Mouse (Mus musculus) neural tube, embryonic 12.5 days (tissue): ENCODE measurements around the gene Vpreb3. TPM values are rescaled to one million over a fixed set of nuclear protein-coding genes. Genes with fewer than 3 reads are reported as not detected.
"Not testable (repeated sequence)": the region's sequence is repeated elsewhere in the genome, so short reads cannot be mapped to it uniquely, and the experiment has no call there.

ENCODE experiments used
- ATAC-seq: fragments of 200-750 bp; cut with Nextera tagmentation; 2 replicates; pipeline ENCODE4 v1.8.0; 2017; ENCODE audit warnings: low read depth, mild to moderate bottlenecking, moderate TSS enrichment, moderate library complexity; ENCODE audit not compliant: low FRiP score
- H3K27ac ChIP-seq: fragments of 300-500 bp; sonication (generic); 2 replicates; pipeline ENCODE4 v1.5.1; 2016
- H3K27me3 ChIP-seq: fragments of 300-500 bp; sonication (generic); replicated peaks from 2 replicates; pipeline ENCODE4 v1.6.1; 2016; ENCODE audit warnings: mild to moderate bottlenecking
- H3K36me3 ChIP-seq: fragments of 300-500 bp; sonication (generic); 2 replicates; pipeline ENCODE4 v1.6.1; 2016; ENCODE audit warnings: mild to moderate bottlenecking
- H3K4me1 ChIP-seq: fragments of 300-500 bp; sonication (generic); 2 replicates; pipeline ENCODE4 v1.6.1; 2016
- H3K4me2 ChIP-seq: fragments of 300-500 bp; sonication (generic); replicated peaks from 2 replicates; pipeline ENCODE4 v1.6.1; 2016; ENCODE audit warnings: mild to moderate bottlenecking
- H3K4me3 ChIP-seq: fragments of 300-500 bp; sonication (generic); 2 replicates; pipeline ENCODE4 v1.5.1; 2016
- H3K9ac ChIP-seq: fragments of 300-500 bp; sonication (generic); 2 replicates; pipeline ENCODE4 v1.6.1; 2016; ENCODE audit warnings: mild to moderate bottlenecking
- H3K9me3 ChIP-seq: fragments of 300-500 bp; sonication (generic); 2 replicates; pipeline ENCODE4 v1.6.1; 2016; ENCODE audit warnings: mild to moderate bottlenecking
- WGBS: fragments of 180-500 bp; shearing (Covaris S2); methylation state at CpG from one replicate; pipeline ENCODE4 v1.1.7; 2016; 5-methylcytosine and 5-hydroxymethylcytosine counted together
- polyA plus RNA-seq: library from polyadenylated mRNA; unstranded; fragments of >200 nt; fragmentation: Nextera tagmentation; extraction: Ambion mirVana; gene quantifications from 2 replicates; pipeline ENCODE4 v1.2.1, GENCODE M21; 2016

The Vpreb3 gene
- polyA plus RNA-seq, 1 experiment from 2014 or later = 0.44 TPM

GRCm38 (mm10) chr10:75994531-75995210 is 51.8 kb downstream of the Vpreb3 start:
- H3K36me3 ChIP-seq, H3K4me3 ChIP-seq, H3K27me3 ChIP-seq, ATAC-seq, H3K4me2 ChIP-seq, H3K4me1 ChIP-seq, H3K27ac ChIP-seq, H3K9ac ChIP-seq, H3K9me3 ChIP-seq: not testable (repeated sequence)
- 80% methylated on average over 13 of the region's 13 CpGs for WGBS

DNA sequence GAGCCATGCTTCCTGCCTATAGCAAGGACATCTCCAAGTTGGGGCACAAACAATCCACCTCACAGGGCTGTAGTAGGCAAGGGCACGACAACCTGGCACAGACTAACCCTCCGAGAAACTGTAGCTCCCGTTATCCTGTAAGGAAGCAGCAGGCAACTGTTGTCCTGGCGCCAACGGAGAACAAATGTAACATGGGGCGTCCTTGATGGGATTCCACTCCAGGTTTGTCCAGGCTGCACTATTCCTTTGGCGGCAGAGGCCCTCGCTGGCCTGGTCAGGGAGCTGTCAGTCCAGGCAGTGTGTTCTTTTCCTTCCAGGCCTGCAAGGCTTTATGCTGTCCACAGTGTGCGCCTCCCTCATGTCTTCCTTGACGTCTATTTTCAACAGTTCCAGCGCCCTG is 52.6 kb downstream of the Vpreb3 start:
- Histone ChIP-seq H3K4me1 (no peaks in the 10 kb centered on the region), H3K27ac (no peak overlapping the region), H3K4me2 (no peak overlapping the region), H3K9me3 (no peaks in the 10 kb centered on the region), H3K27me3 (no peaks in the 10 kb centered on the region), H3K9ac (no peak overlapping the region), H3K36me3 (no peaks in the 10 kb centered on the region), H3K4me3 (no peak overlapping the region)
- WGBS = 93% methylated on average over 11 of the region's 11 CpGs
- ATAC-seq = no peak

- Histone ChIP-seq H3K4me1 (peaks cover 5% of the 10 kb centered on the region; the same call in 1 of the 2 replicates), H3K27ac (no peak overlapping the region), H3K9ac (no peak overlapping the region), H3K9me3 (no peaks in the 10 kb centered on the region), H3K4me2 (no peak overlapping the region), H3K4me3 (no peak overlapping the region), H3K27me3 (no peaks in the 10 kb centered on the region), H3K36me3 (no peaks in the 10 kb centered on the region)
- ATAC-seq = no peak
- 55% methylated on average over 3 of the region's 3 CpGs for WGBS
Measured at GRCm38 (mm10) chr10:75996315-75996714, 53.5 kb downstream of the Vpreb3 start.

Other genes with a start within 250 kb of the Vpreb3 start
- 37.2 and 42.4 TPM in 2 replicates for gene Cabin1, start 178.7 kb upstream of the Vpreb3 start, polyA plus RNA-seq
- gene Ddt, start 169.6 kb upstream of the Vpreb3 start, polyA plus RNA-seq = 91.8 and 95.6 TPM in 2 replicates
- gene Gm20441, start 162.1 kb upstream of the Vpreb3 start, polyA plus RNA-seq = not detected in 2 replicates
- 1.8 and 2.4 TPM in 2 replicates for gene Gstt3, start 161.6 kb upstream of the Vpreb3 start, polyA plus RNA-seq
- 2.1 and 4.2 TPM in 2 replicates for gene Gstt1, start 144.5 kb upstream of the Vpreb3 start, polyA plus RNA-seq
- gene Gstt4, start 120.5 kb upstream of the Vpreb3 start, polyA plus RNA-seq = not detected in 2 replicates
- 8.4 and 8.9 TPM in 2 replicates for gene Gstt2, start 105.6 kb upstream of the Vpreb3 start, polyA plus RNA-seq
- gene Mif, start 82.8 kb upstream of the Vpreb3 start, polyA plus RNA-seq = 1,568 and 1,704 TPM in 2 replicates
- gene Derl3, start 49.6 kb upstream of the Vpreb3 start, polyA plus RNA-seq = 2.7 TPM in 2 replicates
- 282 and 298 TPM in 2 replicates for gene Smarcb1, start 21.4 kb upstream of the Vpreb3 start, polyA plus RNA-seq
- gene Chchd10, start 9.9 kb upstream of the Vpreb3 start, polyA plus RNA-seq = 20.2 and 20.6 TPM in 2 replicates
- 45.4 and 51.2 TPM in 2 replicates for gene Mmp11, start 6.6 kb upstream of the Vpreb3 start, polyA plus RNA-seq
- gene Gm867, start 2.4 kb upstream of the Vpreb3 start, polyA plus RNA-seq = 2.4 and 2.5 TPM in 2 replicates
- not detected in 2 replicates for gene Gm5134, start 11.5 kb downstream of the Vpreb3 start, polyA plus RNA-seq
- gene Zfp280b, start 89.6 kb downstream of the Vpreb3 start, polyA plus RNA-seq = 17.6 and 19.5 TPM in 2 replicates
- not detected in 2 replicates for gene Slc5a4b, start 167.9 kb downstream of the Vpreb3 start, polyA plus RNA-seq
- gene Slc5a4a, start 204.4 kb downstream of the Vpreb3 start, polyA plus RNA-seq = not detected in 2 replicates